Mouse (Mus musculus) forebrain, postnatal 0 days (tissue): ENCODE data around the gene Adamtsl2. TPM values are rescaled to one million over a fixed set of nuclear protein-coding genes. Genes with fewer than 3 reads are reported as not detected.

Source experiments
- ATAC-seq: fragments of 200-750 bp; cut with Nextera tagmentation; 2 replicates; pipeline ENCODE4 v1.8.0; 2017; ENCODE audit warnings: mild to moderate bottlenecking, moderate library complexity
- DNase-seq: peaks from one replicate; pipeline ENCODE4 v3.0.0-alpha.2; 2015
- H3K27ac ChIP-seq: fragments of 300-500 bp; sonication (generic); 2 replicates; pipeline ENCODE4 v1.5.1; 2014; ENCODE audit warnings: low read depth, mild to moderate bottlenecking, antibody characterized with exemption, low read length, moderate library complexity, mixed read lengths
- H3K27me3 ChIP-seq: fragments of 300-500 bp; sonication (generic); 2 replicates; pipeline ENCODE4 v1.6.1; 2014; ENCODE audit warnings: mild to moderate bottlenecking, low read length, mixed read lengths; ENCODE audit not compliant: insufficient read depth
- H3K36me3 ChIP-seq: fragments of 300-500 bp; sonication (generic); 2 replicates; pipeline ENCODE4 v1.6.1; 2014; ENCODE audit warnings: mild to moderate bottlenecking, moderate library complexity; ENCODE audit not compliant: insufficient read depth
- H3K4me1 ChIP-seq: fragments of 300-500 bp; sonication (generic); 2 replicates; pipeline ENCODE4 v1.6.1; 2014; ENCODE audit warnings: antibody characterized with exemption; ENCODE audit not compliant: insufficient read depth
- H3K4me2 ChIP-seq: fragments of 300-500 bp; sonication (generic); 2 replicates; pipeline ENCODE4 v1.6.1; 2014; ENCODE audit warnings: low read depth, mild to moderate bottlenecking, moderate library complexity
- H3K4me3 ChIP-seq: fragments of 300-500 bp; sonication (generic); 2 replicates; pipeline ENCODE4 v1.5.1; 2014; ENCODE audit warnings: low read depth, low read length, mixed read lengths
- H3K9ac ChIP-seq: fragments of 300-500 bp; sonication (generic); 2 replicates; pipeline ENCODE4 v1.6.1; 2014; ENCODE audit warnings: mild to moderate bottlenecking
- H3K9me3 ChIP-seq: fragments of 300-500 bp; sonication (generic); 2 replicates; pipeline ENCODE4 v1.6.1; 2016; ENCODE audit warnings: low read length
- CTCF ChIP-seq: sonication (generic); IDR thresholded peaks from 2 replicates; pipeline ENCODE4 v1.5.1; 2016; ENCODE audit warnings: antibody characterized with exemption, control low read depth, low read depth
- WGBS: fragments of 180-500 bp; shearing (Covaris S2); extraction: QIAGEN DNeasy Blood & Tissue Kit; methylation state at CpG from one replicate; pipeline ENCODE4 v1.1.7; 2014; 5-methylcytosine and 5-hydroxymethylcytosine counted together
- polyA plus RNA-seq: library from polyadenylated mRNA; unstranded; fragments of >200 nt; fragmentation: Nextera tagmentation; extraction: Ambion mirVana; gene quantifications from 2 replicates; pipeline ENCODE4 v1.2.1, GENCODE M21; 2015
- total RNA-seq: library from RNA; depleted of rRNA; stranded (reverse); fragments of >200 nt; gene quantifications from 2 replicates; pipeline ENCODE4 v1.2.3, GENCODE M21; 2014

Gene Adamtsl2
- total and polyA plus RNA-seq, 2 experiments from 2014 or later: 12.7 to 24.5 TPM

- Histone ChIP-seq H3K4me3 (no peak overlapping the region), H3K36me3 (no peaks in the 10 kb centered on the region), H3K27ac (no peak overlapping the region), H3K4me1 (peaks cover 4% of the 10 kb centered on the region; the same call in 1 of the 2 replicates), H3K27me3 (no peaks in the 10 kb centered on the region), H3K9me3 (no peaks in the 10 kb centered on the region), H3K4me2 (no peak overlapping the region), H3K9ac (no peak overlapping the region)
- no peak for TF ChIP-seq CTCF
- WGBS: 65% methylated on average over 8 of the region's 8 CpGs
- ATAC-seq (no peak), DNase-seq (no peak)
Observed at GRCm38 (mm10) chr2:27084963-27085362, 5.8 kb downstream of the Adamtsl2 start.

DNA sequence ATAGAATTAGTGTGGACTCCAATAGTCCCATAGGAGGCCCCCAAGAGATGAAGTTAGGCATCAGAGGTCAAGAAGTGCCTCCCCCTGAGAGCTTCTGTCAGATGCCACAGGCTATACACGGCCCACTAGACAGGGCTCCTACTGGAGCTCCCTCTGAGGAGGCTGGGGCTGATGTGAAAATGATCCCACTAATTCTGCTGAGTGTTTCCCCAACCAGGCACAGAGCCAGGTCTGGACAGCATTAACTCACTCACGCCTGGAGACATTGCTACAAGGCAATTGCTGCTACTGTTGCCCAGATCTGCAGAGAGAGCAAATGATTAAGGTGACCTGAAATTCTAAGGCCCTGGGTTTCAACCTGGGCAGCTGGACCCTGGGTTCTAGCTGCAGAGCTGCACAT is 6.6 kb downstream of the Adamtsl2 start:
- H3K27ac ChIP-seq: no peak overlapping the region
- H3K36me3 ChIP-seq: no peaks in the 10 kb centered on the region
- WGBS: 24% methylated on average over 2 of the region's 2 CpGs
- H3K4me2 ChIP-seq: no peak overlapping the region
- H3K27me3 ChIP-seq: no peaks in the 10 kb centered on the region
- H3K4me3 ChIP-seq: no peak overlapping the region
- ATAC-seq: no peak
- no peaks in the 10 kb centered on the region for H3K9me3 ChIP-seq
- no peak for TF ChIP-seq CTCF
- no peak overlapping the region for H3K9ac ChIP-seq
- peak; percentile 38 for DNase-seq
- no peaks in the 10 kb centered on the region for H3K4me1 ChIP-seq

- no peaks in the 10 kb centered on the region for H3K36me3 ChIP-seq
- H3K4me2 ChIP-seq: no peak overlapping the region
- H3K9ac ChIP-seq: no peak overlapping the region
- no peaks in the 10 kb centered on the region for H3K4me1 ChIP-seq
- no peak overlapping the region for H3K4me3 ChIP-seq
- no peaks in the 10 kb centered on the region for H3K9me3 ChIP-seq
- WGBS: 77% methylated on average over 4 of the region's 4 CpGs
- no peaks in the 10 kb centered on the region for H3K27me3 ChIP-seq
- DNase-seq (no peak), ATAC-seq (no peak)
- TF ChIP-seq CTCF: no peak
- no peak overlapping the region for H3K27ac ChIP-seq
Observed at GRCm38 (mm10) chr2:27086483-27087010, 7.4 kb downstream of the Adamtsl2 start.

GRCm38 (mm10) chr2:27087581-27087980 is 8.4 kb downstream of the Adamtsl2 start:
- Histone ChIP-seq H3K4me1 (no peaks in the 10 kb centered on the region), H3K27me3 (no peaks in the 10 kb centered on the region), H3K4me2 (no peak overlapping the region), H3K9me3 (no peaks in the 10 kb centered on the region), H3K36me3 (no peaks in the 10 kb centered on the region), H3K27ac (no peak overlapping the region), H3K4me3 (no peak overlapping the region), H3K9ac (no peak overlapping the region)
- no peak for ATAC-seq
- DNase-seq: no peak
- no peak for TF ChIP-seq CTCF
- WGBS: 96% methylated on average over 5 of the region's 5 CpGs

GRCm38 (mm10) chr2:27088071-27088644 is 9.0 kb downstream of the Adamtsl2 start:
- TF ChIP-seq CTCF: no peak
- DNase-seq (no peak), ATAC-seq (peak; percentile 45; the same call in 1 of the 2 replicates)
- Histone ChIP-seq H3K9ac (no peak overlapping the region), H3K4me1 (no peaks in the 10 kb centered on the region), H3K4me2 (no peak overlapping the region), H3K27ac (no peak overlapping the region), H3K27me3 (no peaks in the 10 kb centered on the region), H3K9me3 (no peaks in the 10 kb centered on the region), H3K36me3 (no peaks in the 10 kb centered on the region), H3K4me3 (no peak overlapping the region)
- WGBS: 73% methylated on average over 18 of the region's 18 CpGs

DNA sequence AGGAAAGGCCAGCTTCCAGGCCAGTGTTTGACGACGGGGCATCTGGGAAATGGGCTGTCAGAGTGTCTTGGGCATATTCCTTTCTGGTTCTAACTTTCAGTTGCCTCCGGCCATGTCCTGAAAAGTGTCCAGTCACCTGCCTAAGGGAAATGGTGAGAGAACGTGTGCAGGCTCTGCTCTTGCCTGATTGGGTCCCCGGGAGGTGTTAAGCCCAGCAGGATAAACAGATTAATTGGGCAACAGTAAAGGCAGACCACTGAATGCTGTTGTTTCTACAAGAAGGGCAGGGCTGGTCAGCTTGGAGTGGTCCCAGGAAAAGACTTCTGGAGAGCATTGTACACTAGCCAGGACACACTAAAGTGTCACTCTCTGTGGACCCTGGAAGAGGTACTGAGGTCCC is 9.5 kb downstream of the Adamtsl2 start:
- no peak overlapping the region for H3K9ac ChIP-seq
- TF ChIP-seq CTCF: no peak
- no peaks in the 10 kb centered on the region for H3K36me3 ChIP-seq
- no peak overlapping the region for H3K27ac ChIP-seq
- H3K9me3 ChIP-seq: no peaks in the 10 kb centered on the region
- H3K4me3 ChIP-seq: no peak overlapping the region
- H3K27me3 ChIP-seq: no peaks in the 10 kb centered on the region
- WGBS: 70% methylated on average over 5 of the region's 5 CpGs
- no peak overlapping the region for H3K4me2 ChIP-seq
- DNase-seq (no peak), ATAC-seq (no peak)
- no peaks in the 10 kb centered on the region for H3K4me1 ChIP-seq

GRCm38 (mm10) chr2:27089238-27089637 is 10.1 kb downstream of the Adamtsl2 start:
- no peak overlapping the region for H3K27ac ChIP-seq
- H3K4me1 ChIP-seq: no peaks in the 10 kb centered on the region
- H3K4me3 ChIP-seq: no peak overlapping the region
- no peaks in the 10 kb centered on the region for H3K27me3 ChIP-seq
- TF ChIP-seq CTCF: no peak
- ATAC-seq: no peak
- no peak overlapping the region for H3K9ac ChIP-seq
- no peak overlapping the region for H3K4me2 ChIP-seq
- 84% methylated on average over 1 of the region's 1 CpGs for WGBS
- DNase-seq: no peak
- no peaks in the 10 kb centered on the region for H3K9me3 ChIP-seq
- no peaks in the 10 kb centered on the region for H3K36me3 ChIP-seq
